Mouse (Mus musculus) stomach, postnatal 0 days (tissue): ENCODE measurements around the gene Scaf8. TPM values are rescaled to one million over a fixed set of nuclear protein-coding genes. Genes with fewer than 3 reads are reported as not detected.
"Not testable (repeated sequence)": the region's sequence is repeated elsewhere in the genome, so short reads cannot be mapped to it uniquely, and the experiment has no call there.

Source experiments
- ATAC-seq: fragments of 200-750 bp; cut with Nextera tagmentation; 2 replicates; pipeline ENCODE4 v1.8.0; 2017; ENCODE audit not compliant: low FRiP score, low TSS enrichment
- DNase-seq: peaks from one replicate; pipeline ENCODE4 v3.0.0-alpha.2; 2016; ENCODE audit warnings: low spot score
- H3K27ac ChIP-seq: fragments of 300-500 bp; sonication (generic); replicated peaks from 2 replicates; pipeline ENCODE4 v1.5.1; 2014; ENCODE audit warnings: mild to moderate bottlenecking, control low read depth
- H3K27me3 ChIP-seq: fragments of 300-500 bp; sonication (generic); 2 replicates; pipeline ENCODE4 v1.6.1; 2014; ENCODE audit warnings: low read length; ENCODE audit not compliant: control insufficient read depth, insufficient read depth
- H3K36me3 ChIP-seq: fragments of 300-500 bp; sonication (generic); 2 replicates; pipeline ENCODE4 v1.6.1; 2014; ENCODE audit warnings: low read length, mixed read lengths; ENCODE audit not compliant: control insufficient read depth, insufficient read depth
- H3K4me1 ChIP-seq: fragments of 300-500 bp; sonication (generic); replicated peaks from 2 replicates; pipeline ENCODE4 v1.6.1; 2014; ENCODE audit warnings: antibody characterized with exemption; ENCODE audit not compliant: control insufficient read depth, insufficient read depth
- H3K4me2 ChIP-seq: fragments of 300-500 bp; sonication (generic); replicated peaks from 2 replicates; pipeline ENCODE4 v1.6.1; 2014; ENCODE audit warnings: low read depth, mild to moderate bottlenecking, control low read depth, moderate library complexity
- H3K4me3 ChIP-seq: fragments of 300-500 bp; sonication (generic); 2 replicates; pipeline ENCODE4 v1.5.1; 2014; ENCODE audit warnings: low read depth, low read length, control low read depth
- H3K9ac ChIP-seq: fragments of 300-500 bp; sonication (generic); 2 replicates; pipeline ENCODE4 v1.6.1; 2014; ENCODE audit warnings: mild to moderate bottlenecking, low read length, control low read depth, mixed read lengths
- H3K9me3 ChIP-seq: fragments of 300-500 bp; sonication (generic); 2 replicates; pipeline ENCODE4 v1.6.1; 2016; ENCODE audit warnings: low read length; ENCODE audit not compliant: control insufficient read depth
- CTCF ChIP-seq: IDR thresholded peaks from 2 replicates; pipeline ENCODE4 v1.5.1; 2016; ENCODE audit warnings: antibody characterized with exemption, low read depth, mild to moderate bottlenecking, moderate library complexity
- EP300 ChIP-seq: optimal IDR thresholded peaks from 2 replicates; pipeline ENCODE3; 2016; ENCODE audit warnings: antibody characterized with exemption
- WGBS: fragments of 180-500 bp; shearing (Covaris S2); extraction: QIAGEN DNeasy Blood & Tissue Kit; methylation state at CpG from one replicate; pipeline ENCODE4 v1.1.7; 2014; 5-methylcytosine and 5-hydroxymethylcytosine counted together
- polyA plus RNA-seq: library from polyadenylated mRNA; unstranded; fragments of >200 nt; fragmentation: Nextera tagmentation; extraction: Ambion mirVana; gene quantifications from 2 replicates; pipeline ENCODE4 v1.2.1, GENCODE M21; 2015

The Scaf8 gene
- polyA plus RNA-seq, 1 experiment from 2014 or later = 6.7 TPM

DNA sequence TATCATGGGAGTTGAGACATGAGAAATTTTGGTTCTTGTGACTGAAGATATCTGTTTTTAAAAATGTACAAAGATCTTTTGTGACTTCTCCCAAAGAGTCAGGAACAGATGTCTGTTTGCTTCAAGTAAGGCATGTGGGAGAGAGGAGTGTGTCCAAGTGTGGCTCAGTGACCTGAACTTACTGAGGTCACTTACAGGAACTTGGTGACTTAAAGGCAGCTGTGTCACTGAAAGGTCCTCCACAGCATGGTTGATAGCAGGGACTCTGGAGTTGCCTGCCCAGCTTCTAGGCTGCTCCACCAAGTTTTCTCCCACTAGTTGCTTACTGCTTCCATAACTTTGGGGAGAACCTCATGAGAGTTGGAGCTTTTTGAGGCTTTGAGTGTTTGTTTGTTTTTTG lies 20.6 kb downstream of the Scaf8 start:
- no peak for ATAC-seq
- no peak for DNase-seq
- H3K9ac ChIP-seq = no peak overlapping the region
- no peaks in the 10 kb centered on the region for H3K9me3 ChIP-seq
- H3K27me3 ChIP-seq = no peaks in the 10 kb centered on the region
- no peaks in the 10 kb centered on the region for H3K4me1 ChIP-seq
- no peak for TF ChIP-seq CTCF
- TF ChIP-seq EP300 = no peak
- no peak overlapping the region for H3K4me2 ChIP-seq
- H3K36me3 ChIP-seq = no peaks in the 10 kb centered on the region; the same call in 1 of the 2 replicates
- H3K4me3 ChIP-seq = no peak overlapping the region
- H3K27ac ChIP-seq = no peak overlapping the region

GRCm38 (mm10) chr17:3136127-3136526 lies 21.4 kb downstream of the Scaf8 start:
- Histone ChIP-seq H3K9ac (no peak overlapping the region), H3K27me3 (no peaks in the 10 kb centered on the region), H3K36me3 (no peaks in the 10 kb centered on the region; the same call in 1 of the 2 replicates), H3K9me3 (no peaks in the 10 kb centered on the region), H3K27ac (no peak overlapping the region), H3K4me2 (no peak overlapping the region), H3K4me3 (no peak overlapping the region), H3K4me1 (no peaks in the 10 kb centered on the region)
- ATAC-seq = no peak
- DNase-seq = no peak
- no peak for TF ChIP-seq CTCF
- TF ChIP-seq EP300 = no peak
- 85% methylated on average over 7 of the region's 7 CpGs for WGBS

DNA sequence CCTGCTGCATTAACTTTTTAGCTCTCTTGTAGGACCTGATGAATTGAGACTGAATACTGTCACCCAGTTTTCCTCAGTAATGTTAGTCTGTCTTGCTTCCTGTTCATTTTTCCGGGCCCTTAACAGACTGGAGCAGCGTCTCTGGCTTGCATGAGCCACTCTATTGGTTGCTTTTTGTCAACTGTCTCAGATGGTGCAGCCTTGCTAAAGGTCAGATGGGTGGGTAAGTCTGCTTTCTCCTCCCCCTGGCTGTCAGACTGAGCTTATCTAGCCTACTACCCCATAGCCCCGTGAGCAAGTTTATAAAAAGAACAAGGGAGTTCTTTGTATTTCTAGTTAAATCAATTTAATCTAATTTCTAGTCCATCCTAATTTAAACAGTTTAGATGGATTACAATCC lies 23.6 kb downstream of the Scaf8 start:
- no peak overlapping the region for H3K9ac ChIP-seq
- H3K4me2 ChIP-seq = no peak overlapping the region
- H3K27me3 ChIP-seq = no peaks in the 10 kb centered on the region
- H3K4me1 ChIP-seq = no peaks in the 10 kb centered on the region
- TF ChIP-seq EP300 (no peak), CTCF (no peak)
- 23% methylated on average over 3 of the region's 3 CpGs for WGBS
- H3K9me3 ChIP-seq = no peaks in the 10 kb centered on the region
- no peak for DNase-seq
- H3K36me3 ChIP-seq = no peaks in the 10 kb centered on the region
- H3K27ac ChIP-seq = no peak overlapping the region
- ATAC-seq = no peak
- no peak overlapping the region for H3K4me3 ChIP-seq

DNA sequence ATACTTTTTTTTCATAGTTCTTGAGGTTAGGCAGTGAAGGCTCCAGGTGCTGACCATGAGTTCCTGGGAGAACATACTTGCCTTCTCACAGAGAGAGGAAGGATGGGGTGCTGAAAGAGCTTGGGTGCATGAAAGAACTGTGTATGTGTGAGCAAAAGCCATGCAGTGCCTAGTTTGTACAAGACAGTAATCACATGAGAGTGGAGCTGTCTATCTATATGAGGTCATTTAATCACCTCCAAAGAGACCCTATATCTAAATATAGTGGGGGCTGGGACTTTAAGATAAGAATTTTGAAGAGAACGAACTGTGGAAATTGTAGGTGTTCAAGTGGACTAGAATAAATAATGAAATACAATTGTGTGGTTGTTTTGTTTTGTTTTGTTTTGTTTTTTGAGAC lies 25.3 kb downstream of the Scaf8 start:
- Histone ChIP-seq H3K27ac (no peak overlapping the region), H3K36me3 (no peaks in the 10 kb centered on the region), H3K4me3 (no peak overlapping the region), H3K4me1 (no peaks in the 10 kb centered on the region), H3K4me2 (no peak overlapping the region), H3K9ac (no peak overlapping the region), H3K27me3 (no peaks in the 10 kb centered on the region), H3K9me3 (no peaks in the 10 kb centered on the region)
- 59% methylated on average over 1 of the region's 1 CpGs for WGBS
- no peak for TF ChIP-seq EP300
- no peak for TF ChIP-seq CTCF
- DNase-seq (no peak), ATAC-seq (no peak)

- no peaks in the 10 kb centered on the region for H3K36me3 ChIP-seq
- no peak for DNase-seq
- WGBS = 81% methylated on average over 1 of the region's 1 CpGs
- H3K4me3 ChIP-seq = no peak overlapping the region
- H3K4me2 ChIP-seq = no peak overlapping the region
- H3K9ac ChIP-seq = no peak overlapping the region
- H3K9me3 ChIP-seq = no peaks in the 10 kb centered on the region
- no peak overlapping the region for H3K27ac ChIP-seq
- no peak for ATAC-seq
- no peaks in the 10 kb centered on the region for H3K4me1 ChIP-seq
- H3K27me3 ChIP-seq = no peaks in the 10 kb centered on the region
- TF ChIP-seq CTCF (no peak), EP300 (no peak)
Measured at GRCm38 (mm10) chr17:3148853-3149252, 34.1 kb downstream of the Scaf8 start.

DNA sequence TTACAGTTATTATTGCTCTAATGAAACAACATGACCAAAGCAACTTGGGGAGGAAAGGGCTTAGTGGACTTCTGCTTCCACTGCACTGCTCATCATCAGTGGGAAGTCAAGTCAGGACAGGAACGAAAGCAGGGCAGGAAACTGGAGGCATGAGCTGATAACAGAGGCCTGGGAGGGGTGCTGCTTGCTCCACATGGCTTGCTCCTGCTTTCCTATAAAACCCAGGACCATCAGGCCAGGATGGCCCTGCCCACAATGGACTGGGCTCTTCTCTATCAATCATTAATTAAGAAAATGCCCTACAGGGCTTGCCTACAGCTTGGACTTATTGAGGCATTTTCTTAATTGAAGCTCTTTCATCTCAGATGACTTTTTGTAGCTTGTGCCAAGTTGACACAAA lies 34.8 kb downstream of the Scaf8 start:
- TF ChIP-seq CTCF (no peak), EP300 (no peak)
- H3K4me3 ChIP-seq = no peak overlapping the region
- WGBS = 50% methylated on average over 1 of the region's 1 CpGs
- H3K4me2 ChIP-seq = no peak overlapping the region
- no peak overlapping the region for H3K9ac ChIP-seq
- no peaks in the 10 kb centered on the region for H3K36me3 ChIP-seq
- ATAC-seq (no peak), DNase-seq (no peak)
- no peaks in the 10 kb centered on the region for H3K9me3 ChIP-seq
- no peak overlapping the region for H3K27ac ChIP-seq
- H3K4me1 ChIP-seq = no peaks in the 10 kb centered on the region
- H3K27me3 ChIP-seq = no peaks in the 10 kb centered on the region

DNA sequence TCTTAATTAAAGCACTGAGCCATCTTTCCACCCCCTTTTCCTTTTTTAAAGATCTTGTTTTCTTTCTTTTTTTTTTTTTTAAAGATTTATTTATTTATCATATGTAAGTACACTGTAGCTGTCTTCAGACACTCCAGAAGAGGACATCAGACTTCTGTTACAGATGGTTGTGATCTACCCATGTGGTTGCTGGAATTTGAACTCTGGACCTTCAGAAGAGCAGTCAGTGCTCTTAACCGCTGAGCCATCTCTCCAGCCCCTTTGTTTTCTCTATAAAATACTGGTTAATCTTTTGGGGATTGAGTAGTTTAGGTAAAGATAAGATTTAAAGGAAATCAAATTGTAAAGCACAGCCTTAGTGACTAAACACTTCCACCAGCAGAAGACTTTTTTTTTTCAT lies 35.9 kb downstream of the Scaf8 start:
- not testable (repeated sequence) for DNase-seq, H3K9ac ChIP-seq, H3K36me3 ChIP-seq, H3K9me3 ChIP-seq, ATAC-seq, H3K4me1 ChIP-seq, H3K4me3 ChIP-seq, H3K4me2 ChIP-seq, H3K27me3 ChIP-seq, H3K27ac ChIP-seq
- whole genome bisulfite sequencing = 58% methylated on average over 1 of the region's 1 CpGs
